Mouse (Mus musculus) v-Abl transformed pro-B cells (cell line): ENCODE measurements around the gene C1qc.

Experiments used
- in situ Hi-C, 2 experiments: fragments of 400-800 bp; cut with MboI; formaldehyde crosslinking; loops; one replicate each; pipeline ENCODE4 v1.15.1; 2025; ENCODE audit not compliant: unreplicated experiment in 2 of 2

Gene C1qc

DNA sequence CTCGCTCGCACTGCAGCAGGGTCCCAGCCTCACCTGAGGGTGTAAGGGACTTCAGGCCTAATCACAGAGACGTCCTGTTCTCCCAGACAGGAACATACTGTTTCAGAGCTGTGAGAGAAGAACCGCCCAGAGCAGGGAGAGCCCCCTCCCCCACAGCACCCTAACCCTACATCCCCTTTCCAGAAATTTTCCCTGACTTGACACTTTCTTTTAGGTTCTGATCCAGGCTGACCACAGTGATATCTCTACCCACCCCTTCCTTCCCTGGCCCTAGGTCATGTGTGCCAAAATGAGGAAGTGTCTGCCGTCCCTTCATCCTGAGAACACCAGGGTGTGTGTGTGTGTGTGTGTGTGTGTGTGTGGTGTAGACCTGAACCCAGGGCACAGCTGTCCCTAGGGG lies at the start of gene C1qc:
Gene C1qc, minus strand, starts transcription at position 255 of the 400 bp plus-strand sequence.
- in situ Hi-C loops, result no loop called here

DNA sequence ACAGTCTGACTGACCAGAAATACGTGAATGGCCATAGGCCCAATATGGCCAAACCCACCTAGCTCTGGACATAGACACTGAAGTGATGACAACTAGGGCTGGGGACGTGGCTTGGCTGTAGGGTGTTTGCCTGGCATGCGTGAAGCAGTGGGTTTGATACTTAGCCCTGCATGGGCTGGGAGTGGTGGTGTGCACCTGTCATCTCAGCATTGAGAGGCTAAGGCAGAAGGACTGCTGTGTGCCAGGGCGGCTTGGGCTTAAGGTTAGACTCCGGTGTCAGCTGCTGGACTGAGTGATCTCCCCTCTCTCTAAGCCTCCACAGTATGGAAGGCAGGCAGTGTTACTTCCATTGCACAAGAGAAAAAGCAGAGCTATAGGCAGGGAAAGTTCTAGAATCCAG lies 45.1 kb upstream of the C1qc start:
- in situ Hi-C loops, result no loop called here

DNA sequence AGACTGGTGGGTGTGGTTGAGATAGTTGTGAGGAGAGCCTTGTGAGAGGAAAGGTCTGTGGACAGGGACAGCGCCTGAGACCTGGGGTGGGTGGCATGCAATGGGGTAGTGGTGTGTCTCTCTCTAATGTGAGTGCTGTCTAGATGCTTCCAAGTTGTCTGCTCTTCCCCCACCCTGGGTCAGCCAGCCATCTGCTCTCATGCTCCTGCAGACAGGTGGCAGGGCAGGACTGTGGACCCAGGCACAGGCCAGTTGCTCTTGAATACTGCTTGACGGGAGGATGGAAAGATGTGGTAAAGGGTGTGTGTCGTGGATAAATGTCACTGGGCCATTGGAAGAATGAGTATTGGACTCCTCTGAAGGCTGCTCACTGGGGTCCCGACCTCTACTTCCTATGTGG lies 44.5 kb upstream of the C1qc start:
- in situ Hi-C loops, result no loop called here

DNA sequence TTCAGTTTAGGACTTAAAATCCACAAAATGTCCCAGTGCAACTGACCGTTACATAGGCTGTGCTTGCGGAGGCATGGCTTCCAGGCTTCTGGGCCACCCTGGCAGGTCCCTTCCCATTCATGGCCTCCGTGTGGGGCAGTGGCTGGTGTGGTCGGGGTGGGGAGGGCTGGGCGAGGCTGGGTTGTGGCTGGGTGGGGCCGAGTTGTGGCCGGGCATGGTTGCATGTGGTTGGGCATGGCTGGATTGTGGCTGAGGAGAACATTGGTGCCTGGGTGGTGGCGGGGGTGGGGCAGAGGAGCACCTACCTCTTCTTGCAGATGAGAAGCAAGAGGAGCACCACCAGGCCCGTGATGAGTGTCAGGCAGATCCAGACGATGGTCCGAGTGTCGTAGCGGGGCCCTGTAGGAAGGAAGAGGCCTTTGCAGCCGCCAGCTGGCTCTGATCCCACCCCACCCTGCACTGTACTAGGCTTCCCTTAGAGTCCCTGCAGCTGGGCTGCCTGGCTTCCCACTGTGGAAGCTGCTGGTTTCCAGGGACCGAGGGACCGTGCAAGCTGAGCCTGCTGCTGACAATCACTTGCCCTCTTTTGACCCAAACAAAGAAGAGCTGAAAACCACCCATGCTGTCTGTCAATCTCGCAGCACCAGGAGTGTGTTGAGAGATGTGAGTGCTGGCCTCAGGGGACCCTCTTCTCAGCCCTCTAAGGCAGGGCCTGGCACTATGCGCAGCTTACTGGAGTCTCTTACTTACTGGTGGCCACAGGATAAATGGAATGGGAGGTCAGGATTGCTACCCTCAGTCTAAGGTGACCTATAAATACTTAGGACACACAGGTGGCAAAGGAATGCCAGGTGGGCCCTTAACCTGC lies 42.1 kb upstream of the C1qc start:
- in situ Hi-C loops, result no loop called here

DNA sequence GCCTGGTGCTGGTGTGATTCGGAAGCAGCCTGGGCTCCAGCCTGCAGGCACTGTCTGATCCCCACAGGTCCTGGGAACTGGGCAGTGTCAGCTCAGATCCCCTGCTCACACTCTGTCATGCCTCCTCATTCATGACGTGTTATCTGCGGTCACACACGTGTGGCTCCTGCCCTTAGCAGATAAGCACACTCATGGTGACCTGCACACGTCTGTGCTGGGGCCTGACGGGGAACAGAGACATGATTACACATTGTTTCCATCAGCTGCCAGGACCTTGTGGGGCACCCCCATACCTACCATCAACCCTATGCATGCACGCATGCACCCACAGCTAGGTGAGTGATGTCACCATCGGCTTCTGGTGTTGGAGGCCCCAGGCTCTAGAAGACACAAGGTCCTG lies 37.6 kb upstream of the C1qc start:
- in situ Hi-C loops, result no loop called here

DNA sequence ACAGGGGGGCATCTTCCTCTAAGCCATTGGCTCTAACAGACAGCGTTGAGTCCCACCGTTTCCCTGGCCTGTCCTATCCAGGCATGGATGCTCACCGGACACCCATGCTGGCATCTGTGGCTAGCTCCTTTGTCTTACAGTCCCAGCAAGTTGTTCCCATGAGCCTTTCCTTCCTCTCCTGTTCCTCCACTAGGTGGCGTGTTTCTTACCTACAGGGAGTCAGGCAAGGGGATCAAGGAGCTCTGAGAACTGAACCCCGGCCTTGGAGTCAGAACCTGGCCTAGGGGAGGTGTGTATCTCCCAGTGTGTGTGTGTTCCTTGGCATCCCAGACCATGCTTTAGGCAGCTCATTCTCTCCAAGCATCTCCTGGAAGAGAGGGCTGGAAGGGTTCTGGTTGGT lies 36.1 kb upstream of the C1qc start:
- in situ Hi-C loops, result no loop called here

DNA sequence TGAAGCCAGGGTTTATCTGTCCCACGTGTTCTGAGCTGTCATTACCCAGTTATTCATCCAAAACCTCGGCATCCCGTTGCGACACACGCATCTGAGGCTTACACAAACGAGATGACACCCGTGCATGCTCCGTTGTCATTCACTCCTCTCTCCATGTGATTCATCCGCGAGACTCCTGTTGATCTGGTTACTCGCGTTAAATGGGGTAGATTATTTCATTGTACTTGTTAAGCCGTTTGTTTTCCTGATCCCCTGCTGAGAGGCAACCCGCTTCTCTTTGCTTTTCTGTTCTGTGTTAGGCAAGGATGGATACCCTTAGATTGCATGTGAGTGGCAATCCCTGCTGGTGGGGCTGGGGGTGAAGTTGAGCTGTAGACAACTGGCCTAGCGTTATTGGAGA lies 32.9 kb upstream of the C1qc start:
- in situ Hi-C loops, result no loop called here

DNA sequence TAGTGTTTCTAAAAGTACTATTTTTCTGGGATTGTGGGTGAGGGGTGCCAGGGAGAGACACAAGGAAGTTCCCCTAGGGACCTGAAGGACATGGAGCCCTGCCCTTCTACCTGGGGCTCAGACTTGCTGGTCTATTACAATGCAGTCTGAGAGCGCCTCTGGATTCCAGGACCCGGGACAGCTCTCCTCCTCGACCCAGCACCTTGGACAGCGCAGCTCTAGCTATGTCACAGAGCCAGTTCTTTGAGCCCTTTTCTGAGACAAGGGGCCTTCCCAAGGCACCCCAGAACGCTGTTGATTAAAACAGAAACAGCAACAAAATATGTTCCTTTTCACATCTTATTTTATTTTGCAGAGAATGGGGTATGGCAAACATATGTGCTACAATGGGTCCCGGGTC lies 31.7 kb upstream of the C1qc start:
- in situ Hi-C loops, result no loop called here

DNA sequence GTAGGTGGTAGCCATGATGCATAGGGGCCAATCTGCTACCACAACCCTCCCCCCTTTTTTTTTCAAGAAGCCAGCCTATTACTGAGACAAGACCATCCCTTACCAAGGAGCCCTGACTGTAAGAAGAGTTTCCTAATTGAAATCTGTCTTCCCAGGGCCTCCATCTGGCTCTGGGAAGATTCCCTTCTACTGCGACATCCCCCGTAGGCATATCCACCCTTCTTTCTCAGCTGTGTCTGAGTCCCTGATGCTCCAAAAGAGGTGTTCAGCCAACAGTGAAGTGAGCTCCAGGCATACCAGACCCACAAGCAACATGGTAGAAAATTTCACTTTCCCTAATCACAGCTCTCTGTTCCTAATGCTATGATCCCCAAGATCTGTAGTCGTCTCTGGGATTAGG lies 26.7 kb upstream of the C1qc start:
- in situ Hi-C loops, result no loop called here

DNA sequence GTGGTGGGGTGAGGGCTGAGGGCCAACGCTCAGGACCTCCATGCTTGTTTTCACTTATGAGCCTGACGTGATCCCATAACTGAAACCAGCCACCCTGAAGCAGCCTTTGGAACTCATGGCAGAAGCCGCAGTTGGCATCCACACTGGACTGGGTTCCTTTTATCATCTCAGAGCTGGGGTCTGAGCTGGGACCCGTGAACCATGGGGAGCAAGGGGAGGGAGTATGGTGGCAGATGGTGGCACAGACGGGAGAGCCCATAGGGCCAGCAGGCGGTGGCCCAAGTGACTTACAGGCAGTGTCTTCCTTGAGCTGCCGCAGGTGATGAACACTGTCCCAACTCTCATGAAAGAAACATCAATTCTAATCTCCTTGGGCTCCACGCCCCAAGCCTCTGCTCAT lies 26.0 kb upstream of the C1qc start:
- in situ Hi-C loops, result no loop called here

DNA sequence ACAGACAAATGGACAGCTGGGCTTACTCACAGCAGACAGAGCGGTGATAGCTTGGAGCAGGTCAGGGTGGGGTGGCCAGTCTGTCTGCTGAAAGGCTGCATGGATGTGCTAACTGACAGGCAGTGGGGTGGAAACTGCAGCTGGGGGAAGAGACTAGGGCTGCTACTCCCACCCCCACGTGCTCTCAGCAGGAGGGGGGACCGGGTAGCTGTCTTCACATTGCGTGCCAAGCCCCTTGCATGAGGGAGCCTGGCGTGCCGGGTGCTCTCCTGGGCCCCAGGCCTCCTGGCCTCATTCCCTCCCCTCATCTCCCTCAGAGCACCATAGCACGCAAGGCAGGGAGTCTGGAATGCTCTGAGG lies 24.3 kb upstream of the C1qc start:
- in situ Hi-C loops, result no loop called here

DNA sequence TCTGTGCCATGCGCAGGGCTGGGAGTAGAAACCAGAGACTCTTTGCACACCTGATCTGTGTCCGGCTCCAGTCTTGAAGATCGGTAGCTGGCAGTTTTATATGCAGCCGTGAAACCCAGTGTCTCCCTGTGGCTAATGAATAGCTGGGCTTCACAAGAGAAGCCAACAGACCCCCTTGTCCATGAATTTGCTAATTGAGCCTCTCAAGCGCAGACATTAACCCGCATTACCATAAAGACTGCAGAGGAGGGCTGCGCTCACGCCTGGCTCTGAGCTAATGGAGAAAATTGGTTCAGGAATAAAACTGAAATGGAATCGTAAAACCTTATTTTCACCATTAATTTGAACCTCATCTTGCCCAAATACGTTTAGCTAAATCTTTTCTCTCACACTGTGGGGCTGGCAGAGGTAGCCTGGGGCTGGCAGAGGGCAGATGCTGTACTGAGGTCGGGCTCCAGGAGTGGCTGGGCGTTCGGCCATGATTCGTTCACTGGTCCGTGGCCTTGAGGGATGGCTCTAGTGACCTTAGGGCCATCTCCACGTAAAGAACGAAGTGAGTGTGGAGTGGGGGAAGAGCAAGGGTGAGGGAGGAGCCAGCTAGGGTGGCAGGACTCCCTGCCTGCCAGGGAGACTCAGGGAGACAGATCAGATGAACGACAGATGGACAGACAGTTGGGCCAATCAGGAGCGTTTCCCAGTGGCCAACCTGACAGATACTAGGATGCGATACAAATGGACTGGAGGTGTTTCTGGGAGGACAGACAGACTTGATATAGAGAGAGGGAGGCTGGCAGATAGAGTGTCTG lies 23.7 kb upstream of the C1qc start:
- in situ Hi-C loops, result no loop called here

DNA sequence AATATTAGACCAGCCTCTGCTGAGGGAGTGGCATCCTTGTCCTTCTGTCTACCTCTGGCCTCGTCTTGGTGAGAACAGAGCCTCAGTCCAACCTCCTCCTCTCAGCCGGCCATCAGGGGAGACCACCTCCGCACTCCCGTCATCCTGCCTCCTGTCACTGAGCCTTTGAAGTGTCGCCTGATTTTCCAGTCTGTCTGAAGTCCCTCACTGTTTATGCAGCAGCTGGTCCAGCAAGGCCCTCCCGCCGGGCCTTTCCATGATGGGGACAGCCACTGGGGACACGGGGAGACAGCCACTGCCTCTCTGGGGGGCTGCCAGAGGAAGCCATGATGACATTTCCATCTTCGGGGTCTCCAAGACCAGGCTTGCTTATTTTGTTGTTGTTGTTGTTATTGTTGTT lies 20.0 kb upstream of the C1qc start:
- in situ Hi-C loops, result no loop called here

DNA sequence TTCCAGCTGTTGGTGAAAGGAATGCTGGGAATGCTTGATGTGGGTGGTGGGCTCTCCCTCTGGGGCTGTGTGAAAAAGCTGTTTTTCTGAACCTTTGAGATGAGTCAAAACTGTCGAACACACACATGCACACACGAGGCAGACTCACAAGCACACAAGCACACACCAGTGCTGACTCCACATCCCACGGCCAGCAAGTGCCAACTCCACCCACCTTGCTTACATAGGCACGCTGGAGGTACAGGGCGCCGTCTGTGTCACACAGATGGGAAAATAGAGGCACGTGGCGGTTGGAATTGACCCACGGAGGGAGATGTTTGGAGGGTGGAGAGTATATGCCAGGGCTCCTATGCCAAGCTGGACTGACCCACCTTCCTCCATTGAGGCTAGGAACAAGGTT lies 18.9 kb upstream of the C1qc start:
- in situ Hi-C loops, result no loop called here

DNA sequence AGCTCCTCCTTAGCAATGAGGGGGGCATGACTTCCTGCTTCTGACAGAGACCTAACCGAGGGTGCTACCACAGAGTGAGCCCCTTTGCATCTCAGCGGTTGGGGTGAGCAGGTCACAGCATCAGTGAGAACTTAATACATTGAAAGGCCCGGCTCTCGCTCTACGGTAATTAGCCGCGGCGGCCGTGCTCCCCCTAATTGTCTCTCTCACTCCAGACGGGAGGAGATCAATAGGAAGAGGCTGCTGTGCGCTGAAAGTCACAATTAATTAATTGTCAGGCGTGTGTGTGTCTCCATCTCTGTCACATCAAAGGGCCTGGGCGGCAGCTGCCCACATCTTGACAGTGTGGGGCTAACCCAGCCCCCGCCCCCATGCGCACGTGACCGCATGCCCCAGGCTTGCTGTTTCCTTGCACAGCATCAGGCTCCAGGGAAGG lies 18.4 kb upstream of the C1qc start:
- in situ Hi-C loops, result no loop called here

DNA sequence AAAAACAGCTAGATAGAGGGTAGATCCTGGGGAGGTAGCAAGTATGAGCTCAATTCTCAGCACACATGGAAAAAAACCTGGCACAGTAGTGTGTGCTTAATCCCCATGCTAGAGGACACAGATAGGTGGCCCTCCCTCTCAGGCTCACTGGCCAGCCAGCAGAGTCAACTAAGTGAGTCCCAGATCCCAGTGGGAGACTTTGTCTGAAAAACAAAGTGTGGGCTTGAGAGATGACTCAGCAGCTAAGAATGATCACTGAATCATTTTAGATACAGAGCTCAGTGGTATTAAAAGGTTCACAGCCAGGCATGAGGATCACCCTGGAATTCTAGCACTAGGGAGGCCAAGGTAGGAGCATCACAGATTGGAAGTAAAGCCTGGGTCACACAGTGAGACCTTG lies 14.9 kb upstream of the C1qc start:
- in situ Hi-C loops, result no loop called here

DNA sequence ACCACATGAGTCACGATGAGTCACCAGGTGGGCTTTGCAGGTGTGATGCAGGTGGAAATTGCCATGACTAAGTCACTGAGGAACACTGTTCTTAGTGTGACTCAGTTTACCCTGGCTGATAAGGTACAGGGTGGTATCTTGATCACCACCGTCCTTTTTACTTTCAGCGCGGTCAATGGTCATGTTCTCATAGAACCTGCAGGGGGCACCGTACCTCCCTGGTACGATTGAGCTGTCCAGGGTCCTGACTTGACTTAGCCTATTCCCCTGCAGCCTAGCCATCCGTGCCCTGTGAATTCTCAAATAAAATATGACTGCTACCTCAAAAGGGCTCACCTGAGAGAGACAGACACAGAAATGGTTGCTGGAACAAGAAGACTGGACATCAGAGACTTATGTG lies 14.2 kb upstream of the C1qc start:
- in situ Hi-C loops, result no loop called here

DNA sequence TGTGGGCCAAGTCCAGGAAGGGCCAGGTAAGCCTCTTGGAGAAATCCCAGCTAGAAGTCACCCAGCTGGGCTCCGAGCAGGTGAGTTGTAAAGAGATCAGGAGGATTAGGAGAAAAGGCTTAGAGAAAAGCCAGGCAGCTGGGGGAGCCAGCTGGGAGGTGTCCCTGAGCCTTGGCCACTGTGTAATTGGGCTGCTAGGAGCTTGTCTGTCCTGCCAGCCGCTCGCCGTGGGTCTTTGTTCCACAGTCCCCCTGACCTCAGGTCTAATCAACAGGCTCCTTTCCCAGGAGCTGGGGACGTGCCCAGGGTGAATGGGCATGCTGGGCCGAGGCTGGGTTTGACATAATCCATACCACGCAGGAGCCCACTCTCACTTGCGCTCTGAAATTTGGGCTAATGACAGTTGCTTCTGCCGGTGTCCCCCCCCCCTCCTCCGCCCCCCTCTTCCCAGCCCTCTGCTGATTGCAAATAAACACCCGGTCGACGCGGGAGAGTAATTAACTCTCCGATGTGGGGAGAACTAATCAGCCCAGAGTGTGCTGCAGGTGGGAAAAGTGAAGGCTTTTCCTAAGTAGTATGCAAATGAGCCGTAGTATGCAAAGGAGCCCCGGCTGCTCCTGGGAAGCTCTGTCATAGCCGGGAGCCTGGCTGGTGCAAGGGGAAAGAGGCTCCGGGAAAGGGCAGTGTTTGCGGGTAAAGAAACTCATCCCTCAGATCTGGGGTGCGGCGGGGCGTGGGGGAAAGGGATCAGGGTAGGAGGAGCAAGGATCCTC lies 12.1 kb upstream of the C1qc start:
- in situ Hi-C loops, result no loop called here

DNA sequence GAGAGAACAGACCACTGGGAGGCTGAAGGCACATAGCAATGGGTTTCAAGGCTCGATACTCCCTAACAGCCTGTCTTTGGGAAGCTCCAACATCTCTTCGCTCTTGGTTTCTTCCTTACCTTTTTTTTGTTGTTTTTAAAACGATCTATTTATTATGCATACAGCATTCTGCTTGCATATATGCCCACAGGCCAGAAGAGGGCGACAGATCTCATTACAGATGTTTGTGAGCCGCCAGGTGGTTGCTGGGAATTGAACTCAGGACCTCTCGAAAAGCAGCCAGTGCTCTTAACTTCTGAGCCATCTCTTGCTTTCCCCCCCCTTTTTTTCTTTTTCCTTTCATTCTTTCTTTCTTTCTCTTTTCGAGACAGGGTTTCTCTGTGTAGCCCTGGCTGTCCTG lies 6.3 kb upstream of the C1qc start:
- in situ Hi-C loops, result no loop called here

DNA sequence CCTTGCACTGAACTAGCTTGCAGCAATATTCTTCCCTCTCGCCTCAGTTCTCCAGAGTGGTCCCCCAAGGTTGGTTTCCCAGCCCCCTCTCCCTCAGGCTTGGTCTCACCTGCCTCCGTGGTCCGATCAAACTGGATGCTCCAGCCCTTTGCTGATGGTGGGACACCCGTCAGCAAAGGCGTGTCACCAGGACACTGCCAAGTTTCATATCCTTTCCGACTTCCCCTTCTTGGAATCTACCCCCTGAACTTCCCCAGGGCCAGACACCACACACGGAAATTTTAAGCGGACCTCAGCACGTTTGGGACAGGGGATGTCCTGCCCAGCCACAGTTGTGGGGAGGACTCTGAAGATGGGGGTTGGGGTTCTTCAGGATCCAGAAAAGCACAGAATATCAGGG lies 5.8 kb upstream of the C1qc start, which contains the start of gene C1qa:
Gene C1qa, minus strand, starts transcription at position 167 of the 400 bp plus-strand sequence.
- in situ Hi-C loops, result no loop called here

DNA sequence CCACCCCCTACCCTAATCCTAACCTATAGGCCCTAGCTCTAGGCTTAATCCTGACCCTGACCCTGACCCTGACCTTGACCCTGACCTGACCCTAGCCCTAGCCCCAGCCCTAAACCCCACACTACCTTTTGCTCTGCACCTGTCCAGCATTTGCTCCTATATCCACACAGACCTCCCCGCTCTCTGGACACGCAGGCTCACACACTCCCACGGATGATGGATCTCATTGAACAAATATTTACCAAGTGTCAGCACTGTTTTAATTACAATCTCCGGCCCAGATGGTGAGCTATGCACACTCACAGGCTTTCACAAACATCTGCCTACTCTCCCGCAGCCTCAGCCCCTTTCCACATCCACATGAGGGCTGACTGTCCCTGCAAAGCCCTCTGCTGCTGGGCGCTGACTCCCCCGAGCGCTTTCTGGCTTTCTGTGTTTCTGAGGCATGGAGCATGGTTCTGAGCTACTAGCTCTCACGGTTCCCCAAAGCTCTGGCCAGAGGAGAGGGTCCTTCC lies 5.3 kb upstream of the C1qc start:
- in situ Hi-C loops, result no loop called here
